Mouse (Mus musculus) heart, embryonic 14.5 days (tissue): ENCODE measurements around the gene Adamts12. TPM values are rescaled to one million over a fixed set of nuclear protein-coding genes. Genes with fewer than 3 reads are reported as not detected.

Experiments used
- ATAC-seq: fragments of 200-750 bp; cut with Nextera tagmentation; 2 replicates; pipeline ENCODE4 v1.8.0; 2017; ENCODE audit warnings: low read depth, moderate TSS enrichment; ENCODE audit not compliant: insufficient number of reproducible peaks, insufficient read depth, low FRiP score
- H3K27ac ChIP-seq, 2 experiments: fragments of 200-500 bp in 1 of 2; fragments of 300-500 bp in 1 of 2; sonication (generic) in 1 of 2; replicated peaks in 1 of 2; 2 replicates each; pipeline ENCODE4 v1.5.1; 2012 to 2014; ENCODE audit warnings: low read depth in 2 of 2, low read length in 2 of 2, control low read depth in 1 of 2, mild to moderate bottlenecking in 1 of 2, mixed read lengths in 1 of 2; ENCODE audit not compliant: control insufficient read depth in 1 of 2, insufficient read depth in 1 of 2
- H3K27me3 ChIP-seq: fragments of 300-500 bp; sonication (generic); 2 replicates; pipeline ENCODE4 v1.6.1; 2014; ENCODE audit warnings: mild to moderate bottlenecking, low read length, control low read depth; ENCODE audit not compliant: control insufficient read depth, insufficient read depth
- H3K36me3 ChIP-seq: fragments of 300-500 bp; sonication (generic); 2 replicates; pipeline ENCODE4 v1.6.1; 2014; ENCODE audit warnings: mild to moderate bottlenecking, control low read depth, low read length, mixed read lengths; ENCODE audit not compliant: control insufficient read depth, insufficient read depth
- H3K4me1 ChIP-seq, 2 experiments: fragments of 200-500 bp in 1 of 2; fragments of 300-500 bp in 1 of 2; sonication (generic) in 1 of 2; 2 replicates each; pipeline ENCODE4 v1.6.1; 2012 to 2014; ENCODE audit warnings: low read length in 2 of 2, control low read depth in 1 of 2, mixed read lengths in 1 of 2; ENCODE audit not compliant: control insufficient read depth in 2 of 2, insufficient read depth in 2 of 2
- H3K4me2 ChIP-seq: fragments of 300-500 bp; sonication (generic); 2 replicates; pipeline ENCODE4 v1.6.1; 2014; ENCODE audit warnings: mild to moderate bottlenecking, low read length
- H3K4me3 ChIP-seq, 2 experiments: fragments of 200-500 bp in 1 of 2; fragments of 300-500 bp in 1 of 2; sonication (generic) in 1 of 2; 2 replicates each; pipeline ENCODE4 v1.5.1; 2012 to 2014; ENCODE audit warnings: low read length in 2 of 2, mild to moderate bottlenecking in 2 of 2, control low read depth in 1 of 2, low read depth in 1 of 2, moderate library complexity in 1 of 2; ENCODE audit not compliant: control insufficient read depth in 1 of 2, insufficient read depth in 1 of 2
- H3K9ac ChIP-seq: fragments of 300-500 bp; sonication (generic); 2 replicates; pipeline ENCODE4 v1.6.1; 2014; ENCODE audit warnings: mild to moderate bottlenecking, low read length
- H3K9me3 ChIP-seq: fragments of 300-500 bp; sonication (generic); 2 replicates; pipeline ENCODE4 v1.6.1; 2016; ENCODE audit warnings: low read length, control low read depth; ENCODE audit not compliant: control insufficient read depth
- WGBS: fragments of 180-500 bp; shearing (Covaris S2); extraction: QIAGEN DNeasy Blood & Tissue Kit; methylation state at CpG from one replicate; pipeline ENCODE4 v1.1.7; 2014; 5-methylcytosine and 5-hydroxymethylcytosine counted together
- polyA plus RNA-seq: library from polyadenylated mRNA; unstranded; fragments of >200 nt; fragmentation: Nextera tagmentation; extraction: Ambion mirVana; gene quantifications from 2 replicates; pipeline ENCODE4 v1.2.1, GENCODE M21; 2014

The Adamts12 gene
- polyA plus RNA-seq, 1 experiment from 2014 or later, result 2.0 TPM

- WGBS, result 75% methylated on average over 3 of the region's 3 CpGs
These were observed 305.0 kb downstream of the Adamts12 start for GRCm38 (mm10) chr15:11369572-11369971.

GRCm38 (mm10) chr15:11370477-11371085 is 306.0 kb downstream of the Adamts12 start:
- H3K27me3 ChIP-seq, result no peaks in the 10 kb centered on the region
- H3K9ac ChIP-seq, result no peak overlapping the region
- H3K4me3 ChIP-seq, result no peak overlapping the region
- H3K36me3 ChIP-seq, result no peaks in the 10 kb centered on the region
- WGBS, result 75% methylated on average over 7 of the region's 7 CpGs
- no peak for ATAC-seq
- no peak overlapping the region for H3K27ac ChIP-seq
- H3K4me2 ChIP-seq, result no peak overlapping the region
- H3K4me1 ChIP-seq, result no peaks in the 10 kb centered on the region
- H3K9me3 ChIP-seq, result no peaks in the 10 kb centered on the region

More at GRCm38 (mm10) chr15:11369572-11369971, 305.0 kb downstream of the Adamts12 start:
- H3K4me3 ChIP-seq, result no peak overlapping the region
- no peak for ATAC-seq
- H3K4me2 ChIP-seq, result no peak overlapping the region
- no peaks in the 10 kb centered on the region for H3K4me1 ChIP-seq
- H3K36me3 ChIP-seq, result no peaks in the 10 kb centered on the region
- no peak overlapping the region for H3K9ac ChIP-seq
- H3K9me3 ChIP-seq, result no peaks in the 10 kb centered on the region
- no peaks in the 10 kb centered on the region for H3K27me3 ChIP-seq
- no peak overlapping the region for H3K27ac ChIP-seq

GRCm38 (mm10) chr15:11379431-11380086 is 315.0 kb downstream of the Adamts12 start:
- no peak overlapping the region for H3K4me3 ChIP-seq
- H3K9ac ChIP-seq, result no peak overlapping the region
- WGBS, result 79% methylated on average over 8 of the region's 8 CpGs
- H3K9me3 ChIP-seq, result no peaks in the 10 kb centered on the region
- H3K4me2 ChIP-seq, result no peak overlapping the region
- no peaks in the 10 kb centered on the region for H3K27me3 ChIP-seq
- peaks cover 21% of the 10 kb centered on the region for H3K36me3 ChIP-seq
- H3K27ac ChIP-seq, result no peak overlapping the region
- no peak for ATAC-seq
- no peaks in the 10 kb centered on the region for H3K4me1 ChIP-seq

GRCm38 (mm10) chr15:11380087-11380530 is 315.5 kb downstream of the Adamts12 start:
- no peak overlapping the region for H3K27ac ChIP-seq
- H3K4me1 ChIP-seq, result no peaks in the 10 kb centered on the region
- H3K36me3 ChIP-seq, result peaks cover 26% of the 10 kb centered on the region
- H3K4me2 ChIP-seq, result no peak overlapping the region
- WGBS, result 40% methylated on average over 8 of the region's 8 CpGs
- no peaks in the 10 kb centered on the region for H3K9me3 ChIP-seq
- H3K4me3 ChIP-seq, result no peak overlapping the region
- H3K27me3 ChIP-seq, result no peaks in the 10 kb centered on the region
- no peak for ATAC-seq
- H3K9ac ChIP-seq, result no peak overlapping the region

- Histone ChIP-seq H3K36me3 (peaks cover 31% of the 10 kb centered on the region), H3K4me1 (no peaks in the 10 kb centered on the region)
These were observed 316.0 kb downstream of the Adamts12 start for GRCm38 (mm10) chr15:11380616-11381015.

GRCm38 (mm10) chr15:11382585-11382984 is 318.0 kb downstream of the Adamts12 start:
- H3K27ac ChIP-seq, result no peak overlapping the region
- H3K36me3 ChIP-seq, result peaks cover 51% of the 10 kb centered on the region
- ATAC-seq, result no peak

More at GRCm38 (mm10) chr15:11380616-11381015, 316.0 kb downstream of the Adamts12 start:
- 73% methylated on average over 8 of the region's 8 CpGs for WGBS
- H3K27ac ChIP-seq, result no peak overlapping the region
- no peaks in the 10 kb centered on the region for H3K27me3 ChIP-seq
- no peak overlapping the region for H3K4me2 ChIP-seq
- H3K9ac ChIP-seq, result no peak overlapping the region
- H3K9me3 ChIP-seq, result no peaks in the 10 kb centered on the region
- ATAC-seq, result no peak
- no peak overlapping the region for H3K4me3 ChIP-seq

GRCm38 (mm10) chr15:11383796-11384195 is 319.2 kb downstream of the Adamts12 start:
- no peak overlapping the region for H3K4me3 ChIP-seq
- WGBS, result 94% methylated on average over 21 of the region's 21 CpGs
- H3K27me3 ChIP-seq, result no peaks in the 10 kb centered on the region
- ATAC-seq, result no peak
- H3K9ac ChIP-seq, result no peak overlapping the region
- H3K27ac ChIP-seq, result no peak overlapping the region
- H3K36me3 ChIP-seq, result peaks cover 63% of the 10 kb centered on the region
- no peaks in the 10 kb centered on the region for H3K9me3 ChIP-seq
- H3K4me2 ChIP-seq, result no peak overlapping the region
- no peaks in the 10 kb centered on the region for H3K4me1 ChIP-seq

More at GRCm38 (mm10) chr15:11382585-11382984, 318.0 kb downstream of the Adamts12 start:
- no peak overlapping the region for H3K4me3 ChIP-seq
- no peaks in the 10 kb centered on the region for H3K9me3 ChIP-seq
- H3K4me2 ChIP-seq, result no peak overlapping the region
- no peaks in the 10 kb centered on the region for H3K27me3 ChIP-seq
- H3K9ac ChIP-seq, result no peak overlapping the region
- no peaks in the 10 kb centered on the region for H3K4me1 ChIP-seq
- WGBS, result 84% methylated on average over 12 of the region's 12 CpGs
